Mouse (Mus musculus) urinary bladder, postnatal 4 days (tissue): ENCODE data around the gene Ubac2.

Source experiments
- DNase-seq, 2 experiments: peaks; one replicate each; pipeline ENCODE4 v3.0.0; 2021 to 2022; ENCODE audit warnings: low spot score in 2 of 2

Ubac2 gene

DNA sequence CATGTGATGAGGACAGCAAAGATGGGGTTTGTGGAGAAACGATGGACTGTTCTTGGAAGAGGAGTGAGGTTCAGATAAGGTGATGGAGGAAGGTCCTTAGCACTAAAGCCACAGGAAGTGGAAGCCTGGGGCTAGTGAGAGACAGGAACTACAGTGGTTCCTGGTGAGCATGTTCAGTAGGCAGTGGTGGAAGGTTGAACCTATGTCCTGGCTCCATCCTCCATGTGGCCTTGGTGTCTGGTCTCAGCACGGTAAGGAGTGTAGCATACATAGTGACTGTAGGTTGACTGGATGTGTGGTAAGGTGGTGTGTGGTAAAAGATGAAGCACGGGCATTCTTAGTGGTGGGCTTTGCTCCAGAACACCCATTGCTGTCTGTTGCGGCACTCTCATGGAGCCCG lies 71.5 kb downstream of the Ubac2 start:
- DNase-seq = peak in 1 of 2 experiments; percentile 8

DNA sequence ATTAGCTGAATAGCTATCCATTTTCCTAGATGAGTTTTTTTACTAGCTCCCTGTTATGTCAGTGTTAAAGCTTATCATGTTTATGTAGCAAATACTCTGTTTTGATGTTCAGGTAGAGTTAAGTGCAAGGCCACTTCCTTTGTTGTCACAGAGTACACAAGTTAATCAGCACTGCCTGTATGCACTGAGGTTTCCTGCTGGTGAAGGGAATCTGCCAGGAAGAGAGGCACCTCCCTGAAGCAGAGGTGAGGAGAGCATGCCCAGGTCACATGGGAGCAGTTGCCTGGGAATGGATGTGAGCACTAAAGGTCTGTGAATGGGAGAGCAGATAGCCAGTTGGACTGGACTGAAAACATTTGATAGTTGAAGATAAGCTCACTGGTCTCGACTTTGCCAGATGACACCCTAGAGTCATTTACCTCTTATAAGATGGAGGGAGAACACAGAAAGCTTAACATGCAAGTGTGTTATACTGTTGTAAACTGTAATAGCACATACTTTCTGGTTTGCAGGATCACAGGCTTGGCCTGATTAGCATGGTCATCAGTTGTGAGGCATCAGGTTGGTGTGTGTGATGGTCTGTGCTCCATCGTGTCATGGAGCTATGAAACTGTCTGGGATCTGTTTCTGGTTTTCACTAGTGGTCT lies 73.1 kb downstream of the Ubac2 start:
- DNase-seq = no peak

DNA sequence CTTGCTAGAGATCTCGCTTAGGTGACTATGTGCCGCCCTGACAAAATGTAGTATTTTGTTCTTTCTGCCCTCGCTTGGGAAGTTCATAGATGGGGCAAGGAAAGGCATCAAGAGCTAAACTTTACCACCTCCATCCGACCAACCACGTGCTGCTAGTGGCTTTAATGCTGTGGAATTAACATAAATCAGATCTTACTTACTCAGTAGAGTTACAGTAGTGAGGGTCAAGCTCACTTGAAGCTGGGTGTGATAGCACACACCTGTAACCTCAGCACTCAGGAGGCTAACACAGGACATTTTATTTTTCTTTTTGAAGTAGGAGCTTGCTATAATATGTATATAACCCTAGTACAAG lies 73.6 kb downstream of the Ubac2 start:
- DNase-seq = no peak

DNA sequence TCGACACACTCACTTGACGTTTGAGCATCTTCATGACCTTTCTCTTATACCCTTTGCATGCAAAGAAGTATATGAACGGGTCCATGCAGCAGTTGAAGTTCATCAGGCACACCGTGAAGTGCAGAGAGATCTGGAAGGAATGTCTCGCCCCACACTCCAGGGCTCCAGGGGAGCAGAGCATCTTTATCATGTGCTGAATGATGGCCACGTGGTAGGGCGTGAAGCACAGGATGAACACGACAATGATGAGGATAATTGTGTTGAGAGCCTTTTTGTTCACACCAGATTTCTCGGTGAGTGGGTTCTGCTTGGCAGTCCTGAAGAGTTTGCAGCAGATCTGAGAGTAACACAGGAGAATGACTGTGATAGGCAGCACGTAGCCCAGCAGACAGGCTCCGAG lies 75.7 kb downstream of the Ubac2 start:
- no peak for DNase-seq

DNA sequence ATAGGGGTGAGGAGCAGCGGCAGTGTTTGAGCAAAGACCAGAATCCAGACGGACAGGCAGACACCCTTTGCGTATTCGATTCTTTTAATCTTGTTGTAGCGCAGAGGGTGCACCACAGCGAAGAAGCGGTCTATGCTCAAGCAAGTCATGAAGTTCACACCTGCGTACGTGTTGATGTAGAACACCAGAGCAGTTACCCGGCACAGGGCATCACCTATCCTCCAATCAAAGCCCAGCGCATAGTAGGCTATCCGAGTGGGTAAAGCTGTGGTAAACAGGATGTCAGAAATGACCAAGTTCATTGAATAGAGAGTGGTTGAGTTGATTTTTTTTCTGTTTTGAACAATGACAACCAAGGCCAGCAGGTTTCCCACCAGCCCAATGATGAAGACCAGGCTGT lies 76.2 kb downstream of the Ubac2 start:
- no peak for DNase-seq

DNA sequence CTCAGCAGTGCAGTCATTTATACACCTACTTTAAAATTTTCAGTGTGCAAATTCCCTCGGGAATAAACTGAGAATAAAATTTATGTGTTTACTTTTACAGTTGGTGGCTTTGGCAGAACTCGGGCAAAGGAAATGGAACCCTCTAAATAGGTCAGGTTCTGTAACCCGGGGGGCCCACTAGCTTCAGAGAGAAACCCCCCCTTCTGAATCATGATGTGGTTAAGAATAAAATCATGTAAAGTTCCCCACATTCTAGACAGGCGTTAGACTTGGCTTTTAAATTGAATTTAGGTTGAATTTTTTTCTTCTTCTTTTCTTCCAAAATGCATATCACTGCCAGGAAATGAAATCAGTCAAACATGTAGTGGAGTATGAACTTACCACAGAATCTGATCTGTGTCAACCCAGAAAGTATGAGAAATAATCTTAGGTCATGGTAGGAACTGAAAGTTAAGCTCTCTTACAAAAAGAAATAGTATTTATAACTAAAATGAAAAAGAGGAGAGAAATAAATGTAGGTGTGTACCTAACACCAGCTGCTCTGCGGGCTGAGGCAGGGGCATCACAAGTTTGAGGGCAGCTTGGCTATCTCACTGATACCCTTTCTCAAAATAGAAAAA lies 76.9 kb downstream of the Ubac2 start:
- no peak for DNase-seq

DNA sequence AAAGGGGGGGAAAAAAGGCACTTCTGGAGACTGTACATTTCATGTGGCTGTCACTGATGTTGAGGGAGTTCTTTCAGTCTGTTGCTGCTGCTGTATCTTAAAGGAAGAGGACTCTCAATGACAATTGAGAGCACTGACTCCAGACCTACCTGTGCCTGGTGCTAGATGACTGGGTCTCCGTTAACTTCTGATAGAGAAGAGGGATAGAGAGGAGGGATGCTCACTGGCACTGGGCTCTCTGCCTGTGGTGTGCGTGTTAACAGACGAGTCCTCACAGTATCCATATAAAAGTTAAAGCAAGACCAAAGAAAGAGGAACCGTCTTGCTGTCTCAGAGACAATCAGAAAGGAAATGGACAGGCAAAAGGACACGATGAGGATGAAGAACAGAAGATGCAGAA lies 77.9 kb downstream of the Ubac2 start:
- no peak for DNase-seq

DNA sequence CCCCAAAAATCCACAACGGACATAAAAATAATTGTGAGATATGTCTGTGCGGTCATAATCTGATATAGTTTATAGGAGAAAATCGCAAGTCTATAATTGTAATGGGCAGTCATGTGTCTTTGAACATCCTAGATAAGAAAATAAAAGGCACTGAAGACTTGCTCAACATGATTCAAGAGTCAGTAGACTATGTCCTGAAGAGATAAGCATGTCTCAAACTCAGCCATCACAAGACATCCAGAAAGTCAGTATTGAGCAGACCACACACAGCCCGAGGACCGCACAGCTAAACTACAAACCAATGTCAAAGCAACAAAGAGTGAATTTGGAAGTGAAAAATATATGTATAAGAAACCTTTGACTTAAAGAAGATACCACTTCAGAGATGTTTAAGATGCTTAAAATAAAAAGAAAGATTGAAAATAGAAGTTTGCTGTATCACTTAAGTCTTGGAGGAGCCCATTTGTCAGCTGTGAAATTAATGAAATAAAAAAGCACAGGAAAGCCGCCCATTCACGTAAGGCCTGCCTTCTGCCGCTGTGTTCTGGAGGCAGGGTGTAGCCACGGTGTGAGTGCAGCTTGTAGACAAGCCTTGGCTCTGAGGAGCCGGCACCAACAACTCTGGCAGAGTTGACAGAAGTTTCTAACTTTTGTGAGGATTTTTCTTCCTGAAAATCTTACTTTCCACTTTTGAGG lies 78.9 kb downstream of the Ubac2 start:
- no peak for DNase-seq

DNA sequence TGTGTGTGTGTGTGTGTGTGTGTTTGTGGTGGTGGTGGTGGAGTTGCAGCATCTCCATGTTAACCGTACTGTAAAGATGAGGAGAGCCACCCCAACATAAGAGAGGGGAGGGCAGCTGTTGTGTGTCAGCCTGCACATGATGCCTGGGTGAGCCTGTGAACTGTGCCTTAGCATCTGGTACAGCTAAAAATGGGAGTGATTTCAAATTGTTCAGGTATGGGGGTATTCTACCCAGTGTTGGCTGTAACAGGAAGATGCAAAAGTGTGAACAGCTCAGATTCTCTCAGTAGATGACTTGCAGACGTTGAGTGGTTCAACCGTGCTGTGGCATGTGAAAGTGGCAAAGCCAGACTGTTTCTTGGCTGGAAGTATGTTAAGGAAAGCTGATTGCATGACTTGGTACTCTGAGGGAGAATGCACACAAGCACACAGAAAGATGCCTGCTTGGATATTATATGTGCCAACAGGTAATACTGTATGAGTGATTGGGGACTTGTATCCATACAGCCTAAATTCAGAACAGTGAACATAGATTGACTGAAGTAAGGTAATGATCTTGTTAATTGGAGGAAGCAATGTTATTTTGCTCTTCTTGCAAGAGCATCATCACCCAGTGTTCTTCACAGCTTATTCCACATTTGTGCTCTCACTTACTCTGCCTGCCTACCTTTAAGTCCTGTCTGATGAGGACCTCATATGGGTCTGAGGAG lies 79.8 kb downstream of the Ubac2 start:
- no peak for DNase-seq

DNA sequence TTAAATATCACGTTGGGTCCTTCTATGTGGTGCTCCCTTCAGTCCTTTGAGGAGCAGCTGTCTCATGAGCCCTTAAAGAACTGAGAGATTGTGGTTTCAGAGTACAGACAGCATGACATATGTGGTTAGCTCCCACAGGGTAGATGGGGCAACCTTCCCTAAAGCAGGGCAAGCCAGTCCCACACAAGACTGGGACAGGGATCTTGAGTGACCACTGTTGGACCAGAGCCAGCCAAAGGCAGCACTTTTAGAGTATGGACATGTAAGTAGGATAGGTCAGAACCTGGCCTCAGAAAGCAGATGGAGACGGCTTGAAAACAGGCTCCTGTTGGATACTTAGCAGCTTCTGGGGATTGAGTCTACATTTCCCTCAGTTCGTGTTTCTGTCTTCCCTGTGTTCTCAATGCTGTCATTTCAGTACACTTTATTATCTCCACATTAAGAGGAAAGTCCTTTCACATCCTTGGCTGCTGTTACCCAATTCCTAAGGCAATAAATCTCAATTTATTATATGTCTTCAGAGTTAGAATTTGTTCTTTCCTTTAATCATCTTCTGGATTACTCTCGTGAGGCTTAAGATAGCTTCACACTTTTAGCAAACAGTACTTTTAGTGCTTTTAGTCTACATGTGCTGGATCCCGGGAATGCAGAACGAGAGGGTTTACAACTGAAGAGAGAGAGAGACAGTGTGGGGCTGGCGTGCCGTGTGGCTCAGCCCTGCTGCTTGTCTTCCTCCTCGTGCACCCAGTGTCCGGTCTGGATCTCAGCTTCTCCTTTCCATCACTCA lies 80.5 kb downstream of the Ubac2 start:
- no peak for DNase-seq

DNA sequence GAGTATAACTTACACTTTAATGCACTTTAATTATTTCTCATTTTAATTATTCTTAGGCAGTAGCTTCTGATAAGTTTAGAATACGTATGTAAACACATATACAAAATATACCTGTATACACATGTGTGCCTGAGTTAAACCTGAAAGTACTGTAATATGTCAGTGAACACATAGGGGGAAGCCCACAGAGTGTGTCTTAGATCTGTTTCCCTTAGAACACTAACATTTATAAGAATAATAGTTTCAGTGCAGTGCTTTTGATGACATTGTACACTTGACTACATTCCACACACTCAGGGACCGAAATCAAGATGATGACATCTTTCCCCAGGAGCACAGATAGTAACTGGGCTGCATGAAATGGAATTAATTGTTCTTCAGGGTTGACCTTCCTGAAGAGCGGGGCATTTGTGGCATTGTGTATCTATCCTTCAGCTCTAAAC lies 81.1 kb downstream of the Ubac2 start:
- no peak for DNase-seq

DNA sequence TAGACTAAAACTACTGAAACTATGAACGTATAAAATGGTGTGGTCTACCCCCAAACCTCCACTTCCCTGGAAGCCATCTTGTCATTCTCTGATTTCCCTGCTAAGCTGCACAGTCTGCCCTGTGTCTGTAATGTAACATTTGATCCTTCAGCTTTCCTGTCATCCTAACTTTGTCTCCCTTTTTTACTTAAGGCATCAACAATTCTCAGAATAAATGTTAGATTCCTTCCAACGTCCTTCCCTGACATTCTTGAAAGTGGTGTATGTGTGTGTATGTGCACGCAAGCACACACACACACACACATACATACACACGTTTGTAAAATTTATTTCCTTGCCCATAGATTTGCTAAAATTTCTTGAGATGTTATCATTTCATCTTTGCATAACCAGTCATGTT lies 81.6 kb downstream of the Ubac2 start:
- no peak for DNase-seq

DNA sequence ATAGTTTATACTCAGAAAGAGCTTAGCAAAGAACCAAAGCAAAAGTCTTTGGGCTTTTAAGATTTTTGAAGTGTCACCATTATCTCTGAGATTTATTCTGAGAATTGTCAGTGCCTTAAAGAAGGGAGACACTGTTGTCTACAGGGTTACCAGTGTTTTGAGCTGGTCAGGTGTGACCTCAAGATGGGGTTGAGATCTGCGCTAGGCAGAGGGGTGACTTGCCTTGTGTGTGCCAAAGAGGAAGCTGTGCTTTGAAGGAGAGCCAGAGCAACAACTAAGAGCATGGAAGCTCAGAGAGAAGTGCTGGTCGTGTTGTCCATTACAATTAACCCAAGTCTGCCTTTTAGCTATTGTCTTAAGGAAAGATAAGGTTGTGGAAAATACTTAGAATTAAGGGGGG lies 82.1 kb downstream of the Ubac2 start:
- no peak for DNase-seq

DNA sequence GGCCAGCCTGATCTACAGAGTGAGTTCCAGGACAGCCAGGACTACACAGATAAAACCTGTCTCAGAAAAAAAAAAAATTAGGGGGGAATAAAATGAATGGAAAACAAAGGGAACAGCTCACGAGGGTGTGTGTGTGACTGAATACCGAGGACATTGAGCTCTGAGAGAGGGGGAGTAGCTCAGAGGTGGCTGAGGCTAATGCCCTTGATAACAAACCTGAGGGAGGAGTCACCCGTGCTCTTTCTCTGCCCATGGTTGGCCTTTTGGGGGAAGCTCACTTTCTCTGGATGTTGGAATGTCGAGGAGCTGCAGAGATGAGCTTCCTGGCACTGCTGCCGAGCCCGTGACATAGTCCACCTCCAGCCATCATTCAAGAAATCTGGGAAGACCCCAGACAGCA lies 82.6 kb downstream of the Ubac2 start:
- no peak for DNase-seq

DNA sequence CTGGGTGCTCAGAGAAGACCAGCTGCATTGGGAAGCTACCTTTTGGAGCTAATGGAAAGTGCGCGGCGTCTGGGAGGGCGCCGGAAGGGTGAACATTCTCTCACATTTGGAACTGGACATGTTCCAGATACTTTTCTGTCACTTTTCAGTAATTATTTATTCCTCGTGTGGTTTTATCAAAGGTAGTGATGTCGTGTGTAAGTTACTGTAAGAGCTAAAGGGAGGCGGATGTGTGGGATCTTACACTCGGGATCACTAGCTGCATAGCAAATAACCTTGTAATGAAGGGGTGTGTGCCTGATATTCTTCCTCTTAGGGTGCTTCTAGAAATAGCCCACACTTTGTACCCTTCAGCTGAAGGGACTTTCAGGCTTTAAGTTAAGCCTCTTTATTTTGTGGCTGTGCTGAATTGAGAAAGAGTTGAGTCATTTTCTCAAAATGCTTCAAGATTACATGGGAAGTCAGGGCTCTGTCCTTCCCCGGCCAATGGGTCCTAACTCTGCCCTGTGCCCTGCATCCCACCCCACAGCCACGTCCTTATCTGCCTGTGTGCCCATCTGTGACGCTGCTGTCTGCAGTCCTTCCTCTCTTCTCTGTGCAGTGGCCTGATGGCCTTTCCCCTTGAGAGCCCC lies 83.2 kb downstream of the Ubac2 start:
- no peak for DNase-seq

DNA sequence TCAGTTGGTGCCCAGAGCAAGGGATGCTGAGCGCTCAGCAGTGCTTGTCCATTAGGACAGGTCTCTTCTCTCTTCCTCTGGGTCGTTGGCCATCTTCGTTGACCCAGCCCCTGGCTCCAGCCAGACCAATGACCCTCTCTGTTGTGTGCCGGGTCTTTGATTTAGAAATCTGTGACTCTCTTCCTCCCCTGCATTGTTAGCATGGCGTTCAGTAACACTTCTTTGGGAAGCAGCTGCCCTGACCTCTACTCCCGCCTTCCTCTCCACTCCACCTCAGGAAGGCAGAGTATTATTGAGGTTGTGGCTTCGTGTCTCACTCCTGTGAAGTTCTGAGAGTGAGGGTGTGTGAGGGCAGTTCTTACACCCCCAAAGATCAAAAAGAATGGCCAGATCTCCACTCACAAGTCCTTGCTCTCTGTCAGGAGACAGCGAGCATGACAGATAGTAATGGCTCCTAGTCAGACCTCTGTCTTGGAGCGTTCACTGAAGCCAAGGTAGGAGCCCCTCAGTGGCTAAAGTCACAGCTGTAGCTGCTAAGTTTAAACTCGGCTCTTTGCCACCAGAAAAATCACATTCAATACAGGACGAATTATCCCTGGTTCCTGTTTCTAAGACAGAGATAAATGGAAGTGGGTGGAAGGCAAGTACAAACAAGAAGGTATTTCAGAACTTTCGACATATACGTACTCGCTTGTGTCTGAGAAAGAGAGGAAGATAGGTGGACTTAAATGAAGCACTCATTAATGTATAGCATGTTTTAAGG lies 83.9 kb downstream of the Ubac2 start:
- DNase-seq = no peak

DNA sequence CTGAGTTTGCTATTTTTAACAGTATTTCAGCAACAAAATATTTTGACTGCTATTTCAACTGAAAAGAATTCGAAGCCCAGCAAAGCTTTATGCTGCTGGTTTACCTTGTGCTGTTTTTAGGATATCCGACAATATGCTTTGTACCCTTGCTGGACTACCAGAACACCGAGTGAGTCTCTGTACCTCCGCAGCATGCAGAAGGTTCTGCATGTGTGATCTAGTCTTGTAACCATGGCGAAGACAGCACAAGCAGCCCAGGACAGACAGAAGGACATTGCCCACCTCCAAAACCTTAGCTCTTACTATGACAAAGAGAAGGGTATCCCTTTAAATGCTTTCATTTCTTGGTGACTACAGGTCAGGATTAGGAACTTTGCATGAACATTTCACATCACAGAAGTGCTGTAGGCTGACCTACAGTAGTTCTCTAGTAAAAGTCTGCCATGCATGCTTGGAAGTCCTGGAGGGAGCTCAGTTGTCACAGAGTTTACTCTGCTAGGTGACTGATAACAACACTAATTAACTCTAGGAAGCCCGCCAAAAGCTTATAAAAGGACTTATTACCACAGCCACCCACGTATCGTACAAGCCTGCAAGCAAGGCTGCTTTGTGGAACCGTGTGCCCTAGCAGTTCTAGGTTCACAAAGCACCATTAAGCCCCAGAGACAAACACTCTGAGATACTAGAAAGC lies 85.0 kb downstream of the Ubac2 start:
- no peak for DNase-seq

DNA sequence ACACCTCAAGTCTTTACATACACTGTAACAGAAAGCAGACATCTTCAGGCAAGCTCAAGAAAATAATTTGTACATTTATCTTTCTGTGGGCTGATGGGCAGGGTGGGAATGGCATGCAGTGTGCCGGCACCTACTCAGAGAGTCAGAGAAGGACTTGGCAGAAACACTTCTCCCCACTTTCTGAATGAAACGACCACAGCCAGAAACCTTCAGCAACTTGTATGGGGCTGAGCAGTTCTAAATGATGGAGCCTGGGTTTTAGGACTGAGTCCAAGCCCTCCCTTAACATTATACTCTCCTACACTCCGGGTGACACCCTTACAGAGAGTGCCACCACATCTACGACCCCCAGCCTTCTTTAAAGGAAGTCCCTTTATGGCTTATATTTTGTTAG lies 85.5 kb downstream of the Ubac2 start:
- DNase-seq = no peak

DNA sequence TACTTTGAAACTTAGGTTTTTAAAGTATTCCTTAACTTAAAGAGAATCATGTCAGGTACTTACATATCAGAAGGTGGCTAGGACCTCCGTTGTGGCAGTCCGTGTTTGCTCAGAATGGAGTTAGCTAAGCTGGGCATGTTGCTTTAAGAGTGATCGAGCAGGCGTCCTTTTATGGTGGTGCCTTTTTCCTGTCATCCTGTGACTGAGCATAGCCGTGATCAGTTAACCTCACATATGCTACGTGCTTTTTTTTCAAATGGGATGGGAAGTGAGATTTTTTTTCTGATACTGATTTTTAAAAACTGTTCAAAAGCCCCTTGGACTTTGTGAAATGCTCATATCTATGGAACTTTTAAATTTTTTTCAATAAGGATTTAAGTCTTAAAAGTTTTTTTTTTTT lies 86.6 kb downstream of the Ubac2 start, which contains the start of gene Gpr183:
Gpr183 (minus strand) TSS at position 206 of the 400 bp plus-strand sequence.
- DNase-seq = no peak

DNA sequence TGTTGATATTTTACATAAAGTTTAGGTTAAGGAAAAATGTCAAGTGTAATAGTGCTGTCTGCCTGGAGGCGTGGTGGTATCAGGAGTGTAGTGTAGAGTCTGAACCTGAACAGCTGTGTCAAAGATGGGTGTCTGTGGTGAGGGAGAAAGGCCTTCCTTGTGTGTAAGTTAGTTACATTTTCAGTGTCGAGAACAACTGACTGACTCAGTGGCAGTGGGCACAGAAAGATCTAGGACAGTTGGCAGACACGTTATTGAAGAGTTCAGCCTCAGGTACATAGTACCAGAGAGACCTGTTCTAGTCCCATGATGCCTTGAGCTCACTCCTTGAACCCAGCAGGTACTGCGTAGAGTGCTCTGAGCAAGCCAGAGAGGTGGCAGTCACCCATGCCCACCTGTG lies 87.0 kb downstream of the Ubac2 start:
- DNase-seq = no peak
